Mouse (Mus musculus) hindbrain, embryonic 16.5 days (tissue): ENCODE measurements around the gene A430078G23Rik. TPM values are rescaled to one million over a fixed set of nuclear protein-coding genes. Genes with fewer than 3 reads are reported as not detected.

ENCODE experiments used
- ATAC-seq: fragments of 200-750 bp; cut with Nextera tagmentation; 2 replicates; pipeline ENCODE4 v1.8.0; 2017; ENCODE audit warnings: moderate TSS enrichment, moderate library complexity
- H3K27ac ChIP-seq: fragments of 300-500 bp; sonication (generic); 2 replicates; pipeline ENCODE4 v1.5.1; 2014; ENCODE audit warnings: low read depth, mild to moderate bottlenecking, control low read depth, low read length, moderate library complexity
- H3K27me3 ChIP-seq: fragments of 300-500 bp; sonication (generic); replicated peaks from 2 replicates; pipeline ENCODE4 v1.6.1; 2014; ENCODE audit warnings: low read length; ENCODE audit not compliant: control insufficient read depth, insufficient read depth
- H3K36me3 ChIP-seq: fragments of 300-500 bp; sonication (generic); 2 replicates; pipeline ENCODE4 v1.6.1; 2014; ENCODE audit warnings: mild to moderate bottlenecking, low read length, moderate library complexity, mixed read lengths; ENCODE audit not compliant: control insufficient read depth, insufficient read depth
- H3K4me1 ChIP-seq: fragments of 300-500 bp; sonication (generic); 2 replicates; pipeline ENCODE4 v1.6.1; 2014; ENCODE audit warnings: low read depth, low read length; ENCODE audit not compliant: control insufficient read depth, insufficient read depth
- H3K4me2 ChIP-seq: fragments of 300-500 bp; sonication (generic); 2 replicates; pipeline ENCODE4 v1.6.1; 2014; ENCODE audit warnings: mild to moderate bottlenecking, low read length, control low read depth, moderate library complexity
- H3K4me3 ChIP-seq: fragments of 300-500 bp; sonication (generic); 2 replicates; pipeline ENCODE4 v1.5.1; 2014; ENCODE audit warnings: mild to moderate bottlenecking, low read length, control low read depth, moderate library complexity
- H3K9ac ChIP-seq: fragments of 300-500 bp; sonication (generic); 2 replicates; pipeline ENCODE4 v1.6.1; 2014; ENCODE audit warnings: low read depth, mild to moderate bottlenecking, control low read depth, low read length, moderate library complexity
- H3K9me3 ChIP-seq: fragments of 300-500 bp; sonication (generic); 2 replicates; pipeline ENCODE4 v1.6.1; 2014; ENCODE audit warnings: mild to moderate bottlenecking, low read length, moderate library complexity; ENCODE audit not compliant: control insufficient read depth
- WGBS: fragments of 180-500 bp; shearing (Covaris S2); extraction: QIAGEN DNeasy Blood & Tissue Kit; methylation state at CpG from one replicate; pipeline ENCODE4 v1.1.7; 2014; 5-methylcytosine and 5-hydroxymethylcytosine counted together
- polyA plus RNA-seq: library from polyadenylated mRNA; unstranded; fragments of >200 nt; fragmentation: Nextera tagmentation; extraction: Ambion mirVana; gene quantifications from 2 replicates; pipeline ENCODE4 v1.2.1, GENCODE M21; 2015

A430078G23Rik gene
- polyA plus RNA-seq, 1 experiment from 2014 or later = not detected

DNA sequence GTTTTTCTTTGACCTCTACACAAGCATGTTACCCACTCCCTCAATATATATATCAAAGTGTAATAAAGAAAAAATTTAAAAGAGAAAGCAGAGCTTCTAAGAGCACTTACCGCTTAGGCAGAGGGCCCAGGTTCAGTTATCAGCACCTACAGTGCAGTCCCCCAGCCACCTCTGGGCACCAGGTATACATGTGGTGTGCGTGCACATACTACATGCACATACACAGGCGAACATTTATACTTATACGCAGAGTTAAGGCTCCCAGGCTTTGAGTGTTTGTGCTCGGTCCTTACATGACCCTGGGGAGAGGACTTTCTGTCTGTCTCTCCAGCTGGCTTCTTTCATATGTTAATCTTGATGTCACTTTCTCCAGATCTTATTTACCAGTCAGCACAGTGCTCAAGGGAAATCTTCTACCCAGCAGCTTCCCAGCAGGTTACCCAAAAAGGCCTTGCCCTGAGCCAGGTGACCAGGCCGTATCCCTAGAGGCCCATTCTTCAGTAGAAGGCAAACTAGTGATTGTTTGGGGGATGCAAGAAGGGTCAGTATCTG, 61.5 kb downstream of the A430078G23Rik start:
- H3K4me1 ChIP-seq = peaks cover 21% of the 10 kb centered on the region
- H3K9me3 ChIP-seq = no peaks in the 10 kb centered on the region
- WGBS = 37% methylated on average over 6 of the region's 6 CpGs
- ATAC-seq = no peak
- H3K4me3 ChIP-seq = no peak overlapping the region
- H3K27me3 ChIP-seq = no peaks in the 10 kb centered on the region
- no peaks in the 10 kb centered on the region for H3K36me3 ChIP-seq
- no peak overlapping the region for H3K9ac ChIP-seq
- H3K4me2 ChIP-seq = no peak overlapping the region
- no peak overlapping the region for H3K27ac ChIP-seq

DNA sequence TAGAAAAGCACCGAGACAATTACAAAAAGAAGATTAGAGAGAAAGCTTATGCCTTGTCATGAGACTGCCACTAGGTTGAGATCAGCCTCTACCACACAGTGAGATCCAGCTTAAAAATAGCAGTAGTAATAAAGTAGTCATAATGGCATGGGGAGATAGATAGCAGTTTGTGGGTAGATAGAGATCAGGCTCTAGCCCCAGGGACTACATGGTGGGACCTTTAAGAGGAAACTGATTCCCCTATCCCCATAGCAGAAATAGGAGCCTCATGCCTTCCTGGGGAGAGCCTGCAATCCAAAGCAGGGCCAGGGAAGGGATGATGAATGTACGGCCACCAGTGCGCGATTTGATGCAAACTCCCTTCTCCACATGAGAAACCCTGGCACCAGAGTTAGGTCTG, 62.0 kb downstream of the A430078G23Rik start:
- no peak overlapping the region for H3K4me3 ChIP-seq
- peaks cover 21% of the 10 kb centered on the region for H3K4me1 ChIP-seq
- WGBS = 46% methylated on average over 4 of the region's 4 CpGs
- H3K9ac ChIP-seq = no peak overlapping the region
- no peaks in the 10 kb centered on the region for H3K36me3 ChIP-seq
- H3K4me2 ChIP-seq = no peak overlapping the region
- no peak overlapping the region for H3K27ac ChIP-seq
- no peaks in the 10 kb centered on the region for H3K9me3 ChIP-seq
- no peak for ATAC-seq
- H3K27me3 ChIP-seq = no peaks in the 10 kb centered on the region

DNA sequence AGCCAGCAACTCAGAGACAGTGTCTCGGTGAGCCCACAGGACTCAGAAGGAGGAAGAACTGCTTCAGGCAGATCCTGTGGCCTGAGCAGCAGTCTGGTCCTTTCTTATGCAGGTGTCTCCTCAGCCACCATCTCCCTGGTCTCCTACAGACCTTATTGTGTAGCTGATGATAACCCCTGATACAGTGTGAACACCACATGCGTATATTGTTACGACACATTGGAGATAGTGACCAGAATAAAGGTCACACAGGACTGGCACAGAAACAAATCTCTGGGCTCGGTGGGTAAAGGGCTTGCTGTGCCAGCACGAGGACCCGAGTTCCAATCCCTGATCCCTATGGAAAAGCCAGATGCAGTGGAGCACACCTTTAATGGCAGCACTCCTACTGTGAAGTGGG, 62.4 kb downstream of the A430078G23Rik start:
- Histone ChIP-seq H3K27ac (no peak overlapping the region), H3K4me2 (no peak overlapping the region), H3K9ac (no peak overlapping the region), H3K27me3 (no peaks in the 10 kb centered on the region), H3K4me1 (peaks cover 21% of the 10 kb centered on the region), H3K9me3 (no peaks in the 10 kb centered on the region), H3K36me3 (no peaks in the 10 kb centered on the region), H3K4me3 (no peak overlapping the region)
- ATAC-seq = no peak
- 81% methylated on average over 6 of the region's 6 CpGs for WGBS

DNA sequence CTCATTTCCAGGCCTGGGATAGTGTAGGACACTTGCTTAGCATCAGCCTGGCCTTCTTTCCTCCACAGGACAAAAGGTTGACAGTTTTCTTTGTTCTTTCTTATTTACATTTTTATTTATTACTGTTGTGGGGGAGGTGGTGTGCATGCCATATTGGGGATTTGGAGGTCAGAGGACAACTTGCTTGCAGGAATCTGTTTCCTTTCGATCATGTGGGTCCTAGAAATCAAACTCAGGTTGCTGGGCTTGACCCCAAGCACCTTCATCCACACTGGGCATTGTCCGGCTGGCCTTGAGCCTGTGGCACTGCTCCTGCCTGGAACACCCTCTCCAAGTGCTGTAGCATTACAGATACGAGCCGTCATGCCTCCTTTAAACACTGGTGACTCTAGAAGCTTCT, 63.6 kb downstream of the A430078G23Rik start:
- Histone ChIP-seq H3K4me1 (peaks cover 21% of the 10 kb centered on the region), H3K4me2 (no peak overlapping the region), H3K27ac (no peak overlapping the region), H3K36me3 (no peaks in the 10 kb centered on the region), H3K27me3 (no peaks in the 10 kb centered on the region), H3K9ac (no peak overlapping the region), H3K9me3 (no peaks in the 10 kb centered on the region), H3K4me3 (no peak overlapping the region)
- 26% methylated on average over 4 of the region's 4 CpGs for WGBS
- ATAC-seq = no peak

DNA sequence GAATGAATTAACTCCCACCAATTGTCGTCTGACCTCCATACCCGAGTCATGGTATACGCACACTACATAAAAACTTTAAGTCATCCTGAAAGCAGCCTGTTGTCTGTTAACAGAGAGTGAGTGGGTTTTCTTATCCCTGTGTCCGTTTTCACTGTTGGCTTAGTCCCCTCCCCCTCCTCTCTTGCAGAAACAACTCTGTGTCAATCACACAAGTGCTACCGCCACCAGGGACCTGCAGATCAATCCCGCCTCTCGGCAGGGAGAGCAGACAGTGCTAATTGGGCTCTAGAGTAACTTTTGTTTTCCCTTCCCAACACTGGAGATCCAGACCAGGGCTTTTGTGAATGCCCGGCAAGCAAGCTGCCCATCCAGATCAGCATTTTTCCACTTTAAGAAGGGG, 64.2 kb downstream of the A430078G23Rik start:
- WGBS = 7% methylated on average over 8 of the region's 8 CpGs
- ATAC-seq = no peak
- no peak overlapping the region for H3K27ac ChIP-seq

DNA sequence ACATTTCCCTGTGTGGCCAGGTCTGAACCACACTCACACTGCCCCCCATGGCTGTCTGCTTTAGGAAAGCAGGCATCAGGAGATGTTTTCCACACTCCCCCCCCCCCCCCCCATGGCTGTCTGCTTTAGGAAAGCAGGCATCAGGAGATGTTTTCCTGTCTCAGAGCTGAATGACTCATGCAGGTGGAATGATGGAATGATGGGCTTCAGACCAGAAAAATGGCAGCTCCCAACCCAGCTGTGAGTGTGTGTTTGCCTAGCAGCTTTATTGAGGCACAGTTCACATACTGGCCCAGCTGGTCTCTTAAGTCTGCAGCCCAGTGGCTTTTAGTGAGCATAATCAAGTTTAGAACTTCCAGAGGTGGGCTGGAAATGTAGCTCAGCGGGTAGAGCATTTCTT, 64.9 kb downstream of the A430078G23Rik start:
- Histone ChIP-seq H3K36me3 (no peaks in the 10 kb centered on the region), H3K27ac (no peak overlapping the region), H3K4me1 (peaks cover 21% of the 10 kb centered on the region), H3K4me3 (no peak overlapping the region), H3K27me3 (no peaks in the 10 kb centered on the region), H3K4me2 (no peak overlapping the region), H3K9me3 (no peaks in the 10 kb centered on the region), H3K9ac (no peak overlapping the region)
- WGBS = 82% methylated on average over 1 of the region's 1 CpGs
- ATAC-seq = no peak

More for the DNA sequence above, 64.2 kb downstream of the A430078G23Rik start:
- no peak overlapping the region for H3K4me2 ChIP-seq
- no peaks in the 10 kb centered on the region for H3K36me3 ChIP-seq
- H3K9me3 ChIP-seq = no peaks in the 10 kb centered on the region
- no peaks in the 10 kb centered on the region for H3K27me3 ChIP-seq
- no peak overlapping the region for H3K9ac ChIP-seq
- H3K4me3 ChIP-seq = no peak overlapping the region
- peaks cover 21% of the 10 kb centered on the region for H3K4me1 ChIP-seq

DNA sequence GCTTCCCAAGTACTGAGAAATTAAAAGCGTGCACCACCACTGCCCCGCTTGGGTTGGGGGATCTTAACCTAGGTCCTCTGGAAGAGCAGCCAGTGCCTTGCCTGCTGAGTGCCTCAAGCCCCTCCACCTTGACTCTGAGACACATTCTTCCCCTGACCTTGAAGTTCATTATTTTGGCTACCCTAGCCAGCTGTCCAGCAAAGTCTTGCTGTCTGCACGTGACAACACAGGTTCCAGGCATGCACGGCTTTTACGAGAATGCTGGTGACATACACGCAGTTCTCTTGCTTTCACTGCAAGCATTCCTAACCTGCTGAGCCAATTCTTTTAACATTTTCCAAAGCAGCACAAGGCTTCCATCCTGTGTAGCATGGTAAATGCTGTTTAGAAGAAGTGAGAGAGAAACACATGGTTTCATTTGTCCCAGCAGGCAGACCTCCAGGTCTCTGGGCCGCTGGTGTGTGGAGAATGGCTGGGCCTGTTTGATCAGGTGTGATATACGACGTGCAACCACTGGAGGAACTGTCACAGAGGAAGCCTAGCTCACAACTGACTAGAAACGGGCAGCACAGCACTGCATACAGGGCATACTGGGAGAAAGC, 67.0 kb downstream of the A430078G23Rik start:
- no peak overlapping the region for H3K9ac ChIP-seq
- no peaks in the 10 kb centered on the region for H3K36me3 ChIP-seq
- H3K4me3 ChIP-seq = no peak overlapping the region
- H3K4me1 ChIP-seq = peaks cover 18% of the 10 kb centered on the region
- no peak overlapping the region for H3K27ac ChIP-seq
- no peak overlapping the region for H3K4me2 ChIP-seq
- WGBS = 80% methylated on average over 10 of the region's 10 CpGs
- no peaks in the 10 kb centered on the region for H3K27me3 ChIP-seq
- H3K9me3 ChIP-seq = no peaks in the 10 kb centered on the region
- ATAC-seq = no peak

DNA sequence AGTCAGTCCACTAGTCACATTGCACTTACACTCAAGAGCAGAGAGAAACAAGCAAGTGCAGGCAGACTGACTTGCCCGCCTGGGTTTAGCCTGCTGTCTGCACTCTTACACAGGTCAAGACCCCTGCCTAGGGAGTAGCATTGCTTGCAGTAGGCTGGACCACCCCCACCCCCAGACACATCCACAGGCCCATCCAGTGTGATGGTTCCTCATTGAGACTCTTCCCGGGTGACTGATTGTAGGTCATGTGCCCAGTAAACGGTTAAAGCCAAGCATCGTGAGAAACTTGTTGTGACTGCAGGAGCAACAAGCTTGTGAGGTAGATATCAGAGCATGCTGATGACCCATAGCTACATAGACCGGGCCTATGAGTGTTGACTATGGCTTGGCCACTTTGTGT, 68.3 kb downstream of the A430078G23Rik start:
- 93% methylated on average over 5 of the region's 5 CpGs for WGBS
- no peaks in the 10 kb centered on the region for H3K27me3 ChIP-seq
- H3K27ac ChIP-seq = no peak overlapping the region
- H3K4me2 ChIP-seq = no peak overlapping the region
- no peaks in the 10 kb centered on the region for H3K9me3 ChIP-seq
- H3K9ac ChIP-seq = no peak overlapping the region
- no peaks in the 10 kb centered on the region for H3K36me3 ChIP-seq
- peaks cover 11% of the 10 kb centered on the region for H3K4me1 ChIP-seq
- no peak overlapping the region for H3K4me3 ChIP-seq
- no peak for ATAC-seq

DNA sequence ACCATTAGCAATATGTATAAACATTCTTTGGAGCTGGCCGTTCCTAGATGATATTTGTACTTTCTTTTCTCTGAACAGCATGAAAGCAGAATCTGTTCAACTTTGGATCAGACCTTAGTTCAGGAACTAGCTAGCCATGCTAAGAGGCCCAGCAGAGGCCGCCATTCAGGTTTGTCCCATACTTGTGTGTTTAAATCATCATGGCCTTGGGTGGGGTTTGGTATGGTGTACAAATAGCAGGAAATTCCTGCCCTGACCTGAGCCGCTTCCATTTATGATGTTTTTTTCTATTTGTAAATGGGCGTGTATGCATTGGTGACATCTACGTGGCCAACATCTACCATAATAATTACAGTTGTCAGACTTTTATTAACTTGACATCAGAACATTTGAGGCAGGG, 72.0 kb downstream of the A430078G23Rik start:
- no peaks in the 10 kb centered on the region for H3K27me3 ChIP-seq
- H3K9me3 ChIP-seq = no peaks in the 10 kb centered on the region
- H3K36me3 ChIP-seq = peaks cover 4% of the 10 kb centered on the region; the same call in 1 of the 2 replicates
- no peak overlapping the region for H3K27ac ChIP-seq
- no peak overlapping the region for H3K4me3 ChIP-seq
- no peak overlapping the region for H3K9ac ChIP-seq
- no peak overlapping the region for H3K4me2 ChIP-seq
- no peaks in the 10 kb centered on the region for H3K4me1 ChIP-seq
- ATAC-seq = no peak
- 95% methylated on average over 5 of the region's 5 CpGs for WGBS
